Mouse (Mus musculus): ENCODE results near the gene Rcan1. TPM values are rescaled to one million over a fixed set of nuclear protein-coding genes. Genes with fewer than 3 reads are reported as not detected.
A peak's percentile ranks its signal among the peaks of the same experiment; 100 is the strongest.
"Not testable (repeated sequence)": the region's sequence is repeated elsewhere in the genome, so short reads cannot be mapped to it uniquely, and the experiment has no call there.

The Rcan1 gene
- total RNA-seq, 2 experiments from 2014 or later: 95.4 to 129 TPM

GRCm38 (mm10) chr16:92435431-92435985, 35.2 kb downstream of the Rcan1 start:
- DNase-seq: no peak

- no peak for DNase-seq
These were observed 37.5 kb downstream of the Rcan1 start for GRCm38 (mm10) chr16:92433176-92433575.

DNA sequence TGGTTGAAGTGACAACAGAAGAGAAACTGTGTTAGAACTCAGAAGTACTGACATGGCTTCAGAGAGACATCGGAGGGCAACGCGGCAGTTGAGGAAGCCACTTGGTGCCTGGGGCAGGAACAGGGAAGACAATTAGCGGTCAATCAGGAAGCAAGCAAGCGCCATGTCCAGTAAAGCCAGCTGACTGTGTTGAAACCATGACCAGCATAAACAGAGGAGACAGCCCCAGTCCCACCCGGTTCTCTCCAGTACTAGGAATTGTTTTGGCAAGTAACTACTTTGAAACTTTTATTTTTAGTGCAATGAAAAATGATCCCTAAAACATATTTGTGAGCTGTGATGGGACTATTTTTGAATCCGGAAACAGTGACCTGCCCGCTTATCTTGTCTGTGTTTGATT, 39.9 kb downstream of the Rcan1 start:
- DNase-seq: peak in 1 of 2 experiments; percentile 52

GRCm38 (mm10) chr16:92428197-92428950, 42.3 kb downstream of the Rcan1 start:
- DNase-seq: peak; percentile 81 to 83

DNA sequence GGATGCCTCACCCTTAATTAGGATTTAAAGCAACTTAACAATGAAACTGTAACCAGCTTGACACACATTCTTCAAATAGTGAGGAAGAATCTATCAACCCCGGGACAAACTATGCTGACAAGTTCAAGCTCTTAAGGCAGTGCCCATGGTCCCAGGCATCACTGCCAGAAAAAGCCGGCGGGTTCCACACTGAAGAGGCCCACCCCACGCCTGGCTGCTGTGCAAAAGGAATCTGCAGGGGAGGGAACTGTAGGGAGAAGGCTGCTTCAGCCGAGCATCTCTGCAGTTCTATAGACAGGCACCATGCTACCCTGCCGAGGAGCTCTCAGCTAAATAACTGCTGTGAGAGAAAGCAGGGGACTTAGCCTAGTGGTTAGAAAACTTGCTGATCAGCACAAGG, 44.0 kb downstream of the Rcan1 start:
- no peak for DNase-seq

- no peak for DNase-seq
These were observed 44.8 kb downstream of the Rcan1 start for GRCm38 (mm10) chr16:92425875-92426274.

DNA sequence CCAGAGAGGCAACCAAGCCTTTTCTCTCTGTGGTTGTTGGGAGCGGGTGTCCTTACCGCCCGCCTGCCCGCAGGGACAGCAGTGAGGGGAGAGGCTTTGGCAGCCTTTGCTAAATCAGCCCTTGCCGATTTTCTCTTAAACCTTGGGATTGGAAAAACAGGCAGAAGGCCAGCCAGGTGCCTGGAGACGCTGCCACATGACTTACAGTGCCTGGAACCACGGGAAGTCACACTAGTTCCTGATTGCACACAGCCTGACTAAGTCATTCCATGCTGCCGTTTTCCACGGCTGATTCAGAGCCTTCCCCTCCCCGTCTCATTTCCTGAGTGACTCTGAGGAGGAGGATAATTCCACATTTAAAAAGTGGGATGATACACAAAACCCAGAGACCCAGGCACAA, 47.3 kb downstream of the Rcan1 start:
- peak in 1 of 2 experiments; percentile 50 for DNase-seq

GRCm38 (mm10) chr16:92422435-92423362, 48.0 kb downstream of the Rcan1 start:
- DNase-seq: no peak

DNA sequence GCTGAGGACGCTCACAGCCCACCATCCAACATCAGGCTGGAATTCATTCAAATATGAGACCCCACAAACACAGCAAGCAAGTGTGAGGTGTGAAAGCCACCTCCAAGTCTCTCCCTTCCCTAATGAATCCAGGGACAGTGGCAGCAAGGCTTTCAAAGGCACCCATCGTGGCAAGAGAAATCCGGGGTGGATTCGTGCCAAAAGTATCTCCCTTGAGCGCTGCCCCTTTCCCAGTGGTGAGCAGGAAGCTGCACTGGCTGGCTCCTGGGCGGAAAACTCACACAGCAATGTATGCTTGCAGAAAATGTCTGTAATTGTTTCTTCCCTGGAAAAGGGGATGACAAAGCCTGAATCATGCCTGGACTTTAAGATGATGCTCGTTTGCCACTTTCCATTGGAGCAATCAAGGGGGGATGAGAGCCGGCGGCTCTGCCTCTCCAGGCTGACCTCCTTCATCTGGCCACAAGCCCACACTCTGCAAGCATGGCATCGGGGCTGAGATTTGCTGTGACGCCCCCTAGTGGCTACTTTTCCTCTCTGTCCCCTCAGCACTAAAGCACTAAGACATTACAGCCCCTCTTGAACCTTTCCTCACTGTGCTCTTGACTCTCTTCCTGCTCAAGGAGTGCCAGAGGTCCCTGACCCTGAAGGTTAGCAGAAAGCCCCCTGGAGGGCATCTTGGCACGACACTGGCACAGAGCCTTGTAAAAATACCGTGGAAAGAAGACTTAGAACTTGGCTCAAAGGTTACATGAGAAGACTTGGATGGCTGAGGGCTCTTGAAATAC, 49.3 kb downstream of the Rcan1 start:
- no peak for DNase-seq

DNA sequence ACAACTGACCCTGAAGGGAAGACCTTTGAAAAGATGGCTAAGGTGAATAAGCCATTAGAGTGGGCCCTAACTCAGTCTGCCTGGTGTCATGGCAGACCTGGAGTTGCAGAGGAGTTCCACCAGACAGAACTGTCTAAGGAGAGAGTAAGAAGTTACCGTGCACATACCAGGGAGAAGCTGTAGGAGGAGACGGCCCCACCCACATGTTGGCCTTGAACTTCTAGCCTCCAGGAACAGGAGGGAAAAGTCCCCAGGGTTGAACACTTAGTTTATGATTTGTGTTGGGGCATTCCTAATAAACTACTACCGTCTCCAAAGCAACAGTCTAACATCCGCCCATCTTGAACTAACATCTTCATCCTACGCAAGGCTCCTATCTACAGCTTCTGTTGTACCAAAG, 50.0 kb downstream of the Rcan1 start:
- DNase-seq: no peak

- no peak for DNase-seq
These were observed 51.6 kb downstream of the Rcan1 start for GRCm38 (mm10) chr16:92419099-92419498.

- no peak for DNase-seq
These were observed 53.4 kb downstream of the Rcan1 start for GRCm38 (mm10) chr16:92417267-92417666.

DNA sequence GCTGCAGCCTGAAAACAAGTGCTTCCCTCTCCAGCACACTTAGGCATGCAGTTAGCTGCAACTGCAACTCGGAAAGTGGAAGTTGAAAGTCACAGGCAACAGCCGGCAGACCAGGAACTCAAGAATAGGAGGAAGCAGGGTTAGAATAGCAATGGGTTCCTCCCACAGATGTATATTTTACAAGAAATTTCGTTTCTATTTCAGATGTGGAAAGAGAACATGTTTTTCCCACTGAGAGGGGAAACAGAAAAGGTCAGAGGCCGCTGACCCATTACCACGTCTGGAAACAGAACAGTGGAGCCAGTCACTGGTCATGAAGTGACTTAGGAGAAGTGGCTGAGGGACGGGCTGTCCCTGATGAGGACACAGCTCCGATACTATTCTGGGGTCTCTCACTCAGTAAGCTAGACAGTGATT, 55.0 kb downstream of the Rcan1 start:
- DNase-seq: peak in 1 of 2 experiments; percentile 54

- not testable (repeated sequence) for DNase-seq
These were observed 55.6 kb downstream of the Rcan1 start for GRCm38 (mm10) chr16:92415038-92415437.

GRCm38 (mm10) chr16:92412888-92413287, 57.8 kb downstream of the Rcan1 start:
- DNase-seq: no peak

- DNase-seq: no peak
These were observed 58.5 kb downstream of the Rcan1 start for GRCm38 (mm10) chr16:92411981-92412706.

DNA sequence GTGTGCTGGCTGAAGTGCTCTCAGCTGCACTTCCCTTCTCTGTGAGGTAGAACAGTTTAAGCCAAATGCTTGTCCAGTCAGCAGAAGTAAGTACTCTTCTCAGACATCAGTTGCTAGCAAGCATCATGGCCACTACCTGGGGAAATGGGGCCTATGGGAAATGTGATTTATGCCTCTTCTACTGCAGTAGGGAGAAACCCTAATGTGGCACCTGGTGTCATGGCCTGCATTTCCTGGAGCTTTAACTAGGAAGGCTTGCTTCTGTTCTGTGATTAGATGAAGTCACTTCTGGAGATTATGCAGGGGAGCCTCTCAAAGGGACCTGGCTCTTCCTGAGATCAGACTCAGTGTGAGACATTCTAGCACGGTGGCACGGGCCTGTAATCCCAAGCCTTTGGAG, 60.3 kb downstream of the Rcan1 start:
- DNase-seq: no peak

- DNase-seq: no peak
These were observed 62.8 kb downstream of the Rcan1 start for GRCm38 (mm10) chr16:92407883-92408282.

DNA sequence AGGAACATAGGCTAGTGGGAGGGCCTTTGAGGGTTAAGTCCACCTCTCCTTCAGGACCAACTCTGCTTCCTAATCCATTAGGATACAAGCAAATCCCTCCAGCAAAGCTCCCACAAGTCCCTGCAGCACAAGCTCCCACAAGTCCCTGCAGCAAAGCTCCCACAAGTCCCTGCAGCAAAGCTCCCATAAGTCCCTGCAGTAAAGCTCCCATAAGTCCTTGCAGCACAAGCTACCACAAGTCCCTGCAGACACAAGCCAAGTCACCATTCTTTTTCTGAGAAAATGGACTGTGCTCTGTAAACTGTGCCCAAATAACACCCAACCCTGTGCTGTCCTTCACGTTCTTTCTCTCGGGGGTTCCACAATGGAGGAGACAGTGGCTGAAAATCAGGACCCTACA, 66.5 kb downstream of the Rcan1 start:
- no peak for DNase-seq

DNA sequence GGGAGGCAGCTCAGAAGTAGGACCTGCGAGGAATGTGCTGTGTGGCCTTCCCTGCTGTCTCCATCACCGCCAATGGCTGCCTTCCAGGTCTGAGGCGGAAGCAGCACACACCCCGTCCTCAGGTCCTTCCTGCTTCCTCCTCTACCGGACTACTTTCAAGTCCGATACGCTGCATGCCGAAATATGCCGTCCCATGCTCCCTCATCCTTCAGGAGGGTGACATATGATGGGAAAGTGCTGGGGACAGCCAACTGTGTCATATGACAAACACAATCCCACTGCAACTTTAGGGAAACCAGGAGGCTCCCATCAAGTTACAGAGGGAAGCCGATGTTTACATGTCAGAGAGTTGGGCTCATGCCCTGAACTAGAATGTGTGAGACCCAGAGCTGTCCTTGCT, 67.6 kb downstream of the Rcan1 start:
- DNase-seq: peak in 1 of 2 experiments; percentile 73

DNA sequence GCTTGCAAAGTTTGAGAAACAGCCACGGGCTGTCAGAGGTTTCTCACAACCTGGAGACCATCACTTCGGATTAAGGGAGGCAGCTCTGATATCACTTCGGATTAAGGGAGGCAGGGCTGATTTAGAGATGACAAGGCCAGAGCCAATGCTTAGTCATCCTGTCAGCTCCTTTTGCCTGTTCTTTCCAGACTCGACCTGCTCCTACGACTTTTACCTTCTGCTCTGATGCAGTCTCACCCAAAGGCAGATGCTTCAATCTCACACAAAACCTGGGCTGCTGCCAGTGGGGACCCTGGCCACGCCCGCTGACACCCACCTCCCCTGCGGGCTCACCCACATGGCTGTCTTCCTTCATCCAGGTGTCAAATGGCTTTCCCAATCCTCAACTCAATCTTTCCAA, 68.5 kb downstream of the Rcan1 start:
- no peak for DNase-seq
